Mouse (Mus musculus): ENCODE data around the gene Krt15. TPM values are rescaled to one million over a fixed set of nuclear protein-coding genes. Genes with fewer than 3 reads are reported as not detected.
A peak's percentile ranks its signal among the peaks of the same experiment; 100 is the strongest.

The Krt15 gene
- 0.74 TPM for polyA plus RNA-seq (2021)

DNA sequence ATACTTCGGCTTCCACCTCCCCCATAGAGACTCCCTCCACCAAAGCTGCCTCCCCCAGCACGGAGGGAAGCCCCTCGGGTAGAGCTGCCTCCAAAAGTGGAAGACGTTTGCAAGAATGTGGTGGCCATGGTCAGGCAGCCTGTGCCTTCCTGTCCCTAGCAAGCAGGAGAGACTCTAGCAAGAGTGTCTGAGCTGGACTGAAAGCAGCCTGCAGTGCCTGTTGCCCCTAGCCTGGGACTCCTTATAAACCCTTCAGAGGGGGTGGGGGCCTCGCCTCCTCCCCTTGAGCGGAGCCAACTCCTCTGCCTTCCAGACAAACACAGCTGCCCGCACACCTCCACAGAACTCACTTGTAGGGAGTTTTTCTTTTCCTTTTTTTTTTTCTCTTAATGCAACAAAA lies at the start of gene Krt15:
Gene Krt15, minus strand, starts transcription at position 198 of the 400 bp plus-strand sequence.
- CTCF ChIA-PET, result no interaction called here
- TF ChIP-seq CTCF (IDR thresholded peaks at IDR 0.05), result no peak
- POLR2A ChIA-PET, result interaction anchor here (1.2 kb wide), 1 partner anchor 8 kb away, joined by 6 read pairs; no protein-coding TSS in a partner anchor
- in situ Hi-C loops (cut with MboI; ENCODE audit: low pct_unique_long_range_greater_than_20kb), result no loop called here
- DNase-seq (ENCODE audit: low read depth, low spot score) (no peak), ATAC-seq (no peak)
- H3K27me3 ChIP-seq, result peaks cover 6% of the 10 kb centered on the region

- CTCF ChIA-PET, result no interaction called here
Observed at GRCm38 (mm10) chr11:100181725-100182124, 46.0 kb upstream of the Krt15 start.

DNA sequence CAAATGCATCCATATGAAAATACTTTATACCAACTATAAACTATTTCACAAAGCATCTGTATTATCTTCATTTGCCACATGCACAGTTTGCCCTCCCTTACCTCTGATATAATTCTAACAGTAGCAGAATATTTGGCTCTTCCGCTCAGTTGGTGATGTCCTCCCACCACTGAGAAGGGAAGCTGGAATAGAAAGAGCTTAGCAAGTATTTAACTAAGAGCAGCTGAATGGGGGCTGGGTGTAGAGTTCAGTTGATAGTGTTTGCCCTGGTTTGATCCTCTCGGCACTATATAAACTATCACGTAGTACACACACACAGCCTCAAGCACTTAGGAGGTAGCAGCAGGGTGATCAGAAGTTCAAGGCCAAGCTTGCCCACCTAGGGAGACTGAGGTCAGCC lies 43.5 kb upstream of the Krt15 start:
- ChIA-PET CTCF (interaction anchor here (2.0 kb wide), 1 partner anchor 10 kb away, joined by 6 read pairs; no protein-coding TSS in a partner anchor), POLR2A (no interaction called here)
- DNase-seq (ENCODE audit: low read depth, low spot score) (no peak), ATAC-seq (no peak)
- in situ Hi-C loops (cut with MboI; ENCODE audit: low pct_unique_long_range_greater_than_20kb), result no loop called here
- H3K27me3 ChIP-seq, result peaks cover 9% of the 10 kb centered on the region
- TF ChIP-seq CTCF (IDR thresholded peaks at IDR 0.05), result no peak

More at GRCm38 (mm10) chr11:100181725-100182124, 46.0 kb upstream of the Krt15 start:
- no peak for ATAC-seq
- TF ChIP-seq CTCF (IDR thresholded peaks at IDR 0.05), result no peak
- in situ Hi-C loops (cut with MboI; ENCODE audit: low pct_unique_long_range_greater_than_20kb), result no loop called here
- POLR2A ChIA-PET, result no interaction called here
- DNase-seq (ENCODE audit: low read depth, low spot score), result no peak
- H3K27me3 ChIP-seq, result peaks cover 11% of the 10 kb centered on the region

GRCm38 (mm10) chr11:100178307-100178706 lies 42.6 kb upstream of the Krt15 start:
- DNase-seq (ENCODE audit: low read depth, low spot score) (no peak), ATAC-seq (no peak)
- ChIA-PET POLR2A (no interaction called here), CTCF (no interaction called here)
- H3K27me3 ChIP-seq, result peaks cover 9% of the 10 kb centered on the region
- no peak for TF ChIP-seq CTCF (IDR thresholded peaks at IDR 0.05)
- in situ Hi-C loops (cut with MboI; ENCODE audit: low pct_unique_long_range_greater_than_20kb), result no loop called here

DNA sequence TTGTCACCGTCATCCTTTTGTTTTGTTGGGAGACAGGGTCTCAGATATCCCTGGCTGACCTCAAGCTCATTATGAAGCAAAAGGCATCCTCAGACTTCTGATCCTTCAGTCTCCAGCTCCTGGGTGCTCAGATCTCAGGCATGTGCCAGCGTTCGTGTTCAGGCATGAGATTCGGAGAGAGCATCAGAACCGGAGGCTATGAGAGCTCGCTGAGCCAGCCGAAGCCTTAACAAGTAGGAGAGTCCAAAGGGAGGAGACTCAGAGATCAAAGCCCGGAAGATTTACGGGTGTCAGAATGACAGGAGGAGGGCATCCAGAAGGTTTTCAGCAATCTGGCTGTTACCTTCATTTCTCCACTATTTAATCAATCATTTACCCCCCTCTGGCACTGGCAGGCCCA lies 41.1 kb upstream of the Krt15 start:
- in situ Hi-C loops (cut with MboI; ENCODE audit: low pct_unique_long_range_greater_than_20kb), result no loop called here
- H3K27me3 ChIP-seq, result peaks cover 7% of the 10 kb centered on the region
- POLR2A ChIA-PET, result no interaction called here
- DNase-seq (ENCODE audit: low read depth, low spot score) (no peak), ATAC-seq (no peak)
- no peak for TF ChIP-seq CTCF (IDR thresholded peaks at IDR 0.05)
- CTCF ChIA-PET, result no interaction called here

DNA sequence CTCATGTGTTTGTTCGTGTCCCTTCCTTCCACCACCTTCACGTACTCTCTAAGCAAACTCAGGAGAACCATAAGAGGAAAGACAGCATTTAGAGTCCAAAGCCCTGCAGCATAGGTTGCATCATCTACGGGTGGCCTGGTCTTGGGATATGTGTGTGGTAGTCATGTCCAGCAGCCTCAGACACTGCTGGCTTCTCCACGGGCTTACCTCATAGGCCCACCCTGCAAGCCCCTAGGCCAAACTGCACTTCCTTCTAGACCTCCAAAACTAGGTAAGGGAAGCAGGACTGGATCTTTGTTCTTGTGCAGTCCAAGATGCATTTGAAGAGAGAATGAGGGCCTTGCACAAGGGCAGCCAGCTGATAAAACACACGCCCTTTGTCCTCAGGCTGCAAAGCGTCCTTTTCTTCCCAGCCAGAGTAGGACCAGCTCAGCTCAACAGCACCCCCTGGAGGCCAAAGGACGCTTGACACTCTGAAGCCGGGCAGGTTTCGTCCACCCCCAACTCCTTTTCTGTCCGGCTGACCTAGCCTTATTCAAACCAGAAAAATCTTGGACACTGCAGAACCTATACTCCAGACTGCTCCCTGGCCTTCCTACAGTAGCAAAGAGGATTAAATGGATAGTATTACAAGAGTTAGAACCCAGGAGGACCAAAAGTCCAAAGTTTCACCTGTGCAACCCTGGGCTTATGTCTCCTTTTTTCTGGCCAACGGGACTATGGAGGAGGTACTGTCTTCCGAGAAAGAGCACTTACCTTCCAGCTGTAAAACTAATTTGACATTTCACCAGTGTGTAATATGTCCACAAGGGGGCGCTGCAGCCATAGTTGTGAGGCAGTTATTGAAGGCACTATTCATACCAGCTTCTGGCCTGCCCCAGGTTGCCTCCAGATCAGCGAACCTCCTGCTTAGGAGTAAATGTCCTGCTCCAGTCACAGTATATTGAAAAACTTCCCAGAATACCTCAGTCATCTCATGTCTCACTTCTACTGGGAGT lies 33.3 kb upstream of the Krt15 start:
- ChIA-PET CTCF (interaction anchor here (0.5 to 3.2 kb wide), 17 partner anchors 9 to 705 kb away, joined by 3 to 20 read pairs (median 5); partner anchors contain the start of genes Krt33b and Krt35), POLR2A (interaction anchor here (0.7 to 1.4 kb wide), 2 partner anchors 112 to 129 kb away, joined by 3 to 10 read pairs; no protein-coding TSS in a partner anchor)
- ATAC-seq (peak; percentile 71), DNase-seq (ENCODE audit: low read depth, low spot score) (no peak)
- no peaks in the 10 kb centered on the region for H3K27me3 ChIP-seq
- TF ChIP-seq CTCF (IDR thresholded peaks at IDR 0.05), result peak; percentile 81
- in situ Hi-C loops (cut with MboI; ENCODE audit: low pct_unique_long_range_greater_than_20kb), result loop anchor here (10.0 kb wide), 1 partner anchor 594 kb away; no protein-coding TSS in a partner anchor

DNA sequence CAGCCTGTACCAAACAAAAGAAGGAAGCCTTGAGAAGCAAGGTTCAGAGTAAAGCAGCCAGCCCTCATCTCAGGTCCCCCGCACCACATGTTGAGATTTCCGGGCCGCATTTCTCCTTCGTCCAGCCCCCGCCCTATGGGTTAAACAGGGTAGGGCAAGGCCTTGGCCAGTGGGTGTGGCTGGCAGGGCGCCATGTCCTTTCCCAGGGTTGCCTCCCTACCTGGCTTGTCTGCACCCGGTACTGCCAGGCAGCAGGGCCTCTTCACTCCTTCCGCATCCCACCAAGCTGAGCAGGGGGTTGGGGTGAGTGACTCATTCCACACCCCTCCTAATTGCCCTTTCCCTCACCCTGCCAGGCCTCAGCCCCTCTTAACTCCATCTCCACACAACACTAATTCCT lies 32.3 kb upstream of the Krt15 start:
- ChIA-PET CTCF (interaction anchor here (1.4 to 2.4 kb wide), 5 partner anchors 8 to 704 kb away, joined by 3 to 10 read pairs (median 5); partner anchors contain the start of gene Krt33b), POLR2A (no interaction called here)
- in situ Hi-C loops (cut with MboI; ENCODE audit: low pct_unique_long_range_greater_than_20kb), result loop anchor here (10.0 kb wide), 1 partner anchor 593 kb away; no protein-coding TSS in a partner anchor
- H3K27me3 ChIP-seq, result no peaks in the 10 kb centered on the region
- no peak for ATAC-seq
- no peak for TF ChIP-seq CTCF (IDR thresholded peaks at IDR 0.05)
- no peak for DNase-seq (ENCODE audit: low read depth, low spot score)

- TF ChIP-seq CTCF (IDR thresholded peaks at IDR 0.05), result no peak
- POLR2A ChIA-PET, result no interaction called here
- CTCF ChIA-PET, result no interaction called here
- DNase-seq (ENCODE audit: low read depth, low spot score) (no peak), ATAC-seq (no peak)
- H3K27me3 ChIP-seq, result no peaks in the 10 kb centered on the region
- in situ Hi-C loops (cut with MboI; ENCODE audit: low pct_unique_long_range_greater_than_20kb), result loop anchor here (10.0 kb wide), 1 partner anchor 590 kb away; no protein-coding TSS in a partner anchor
Observed at GRCm38 (mm10) chr11:100164392-100164791, 28.7 kb upstream of the Krt15 start.

- no peak for TF ChIP-seq CTCF (IDR thresholded peaks at IDR 0.05)
- POLR2A ChIA-PET, result interaction anchor here (0.7 kb wide), 2 partner anchors 63 to 592 kb away, joined by 3 to 6 read pairs; partner anchors contain the start of gene Krtap3-1
- in situ Hi-C loops (cut with MboI; ENCODE audit: low pct_unique_long_range_greater_than_20kb), result no loop called here
- no peaks in the 10 kb centered on the region for H3K27me3 ChIP-seq
- DNase-seq (ENCODE audit: low read depth, low spot score) (no peak), ATAC-seq (no peak)
- CTCF ChIA-PET, result interaction anchor here (1.2 to 1.5 kb wide), 2 partner anchors 9 to 12 kb away, joined by 3 to 4 read pairs; partner anchors contain the start of gene Krt19
Observed at GRCm38 (mm10) chr11:100157908-100158477, 22.3 kb upstream of the Krt15 start.

GRCm38 (mm10) chr11:100157331-100157730 lies 21.6 kb upstream of the Krt15 start:
- POLR2A ChIA-PET, result interaction anchor here (0.7 kb wide), 2 partner anchors 63 to 591 kb away, joined by 3 to 6 read pairs; partner anchors contain the start of gene Krtap3-1
- no peak for TF ChIP-seq CTCF (IDR thresholded peaks at IDR 0.05)
- CTCF ChIA-PET, result interaction anchor here (1.2 to 1.5 kb wide), 2 partner anchors 8 to 13 kb away, joined by 3 to 4 read pairs; partner anchors contain the start of gene Krt19
- DNase-seq (ENCODE audit: low read depth, low spot score) (no peak), ATAC-seq (no peak)
- H3K27me3 ChIP-seq, result no peaks in the 10 kb centered on the region
- in situ Hi-C loops (cut with MboI; ENCODE audit: low pct_unique_long_range_greater_than_20kb), result no loop called here

Data from Patski (cell line).